Mouse (Mus musculus) forebrain, embryonic 14.5 days (tissue): Measurements from ENCODE around the gene Tmem238. TPM values are rescaled to one million over a fixed set of nuclear protein-coding genes. Genes with fewer than 3 reads are reported as not detected.

Experiments used
- ATAC-seq: fragments of 200-750 bp; cut with Nextera tagmentation; 2 replicates; pipeline ENCODE4 v1.8.0; 2017; ENCODE audit warnings: mild to moderate bottlenecking, moderate library complexity
- DNase-seq: peaks from one replicate; pipeline ENCODE4 v3.0.0-alpha.2; 2015; ENCODE audit warnings: low spot score
- H3K27ac ChIP-seq: fragments of 300-500 bp; sonication (generic); 2 replicates; pipeline ENCODE4 v1.5.1; 2014; ENCODE audit warnings: low read depth, mild to moderate bottlenecking, control low read depth, low read length, moderate library complexity
- H3K27me3 ChIP-seq: fragments of 300-500 bp; sonication (generic); replicated peaks from 2 replicates; pipeline ENCODE4 v1.6.1; 2014; ENCODE audit warnings: low read length, control low read depth, mixed read lengths; ENCODE audit not compliant: control insufficient read depth, insufficient read depth
- H3K36me3 ChIP-seq: fragments of 300-500 bp; sonication (generic); 2 replicates; pipeline ENCODE4 v1.6.1; 2014; ENCODE audit warnings: low read length, control low read depth; ENCODE audit not compliant: control insufficient read depth, insufficient read depth
- H3K4me1 ChIP-seq: fragments of 300-500 bp; sonication (generic); 2 replicates; pipeline ENCODE4 v1.6.1; 2014; ENCODE audit warnings: antibody characterized with exemption, low read length, control low read depth; ENCODE audit not compliant: control insufficient read depth, insufficient read depth
- H3K4me2 ChIP-seq: fragments of 300-500 bp; sonication (generic); 2 replicates; pipeline ENCODE4 v1.6.1; 2014; ENCODE audit warnings: mild to moderate bottlenecking, control low read depth, low read length
- H3K4me3 ChIP-seq: fragments of 300-500 bp; sonication (generic); 2 replicates; pipeline ENCODE4 v1.5.1; 2014; ENCODE audit warnings: low read depth, low read length, control low read depth
- H3K9ac ChIP-seq: fragments of 300-500 bp; sonication (generic); 2 replicates; pipeline ENCODE4 v1.6.1; 2014; ENCODE audit warnings: mild to moderate bottlenecking, low read length, control low read depth, moderate library complexity
- H3K9me3 ChIP-seq: fragments of 300-500 bp; sonication (generic); replicated peaks from 2 replicates; pipeline ENCODE4 v1.6.1; 2016; ENCODE audit warnings: low read length, control low read depth, mixed read lengths; ENCODE audit not compliant: control insufficient read depth
- WGBS: fragments of 180-500 bp; shearing (Covaris S2); extraction: QIAGEN DNeasy Blood & Tissue Kit; methylation state at CpG from one replicate; pipeline ENCODE4 v1.1.7; 2014; 5-methylcytosine and 5-hydroxymethylcytosine counted together
- polyA plus RNA-seq: library from polyadenylated mRNA; unstranded; fragments of >200 nt; fragmentation: Nextera tagmentation; extraction: Ambion mirVana; gene quantifications from 2 replicates; pipeline ENCODE4 v1.2.1, GENCODE M21; 2014

Tmem238 gene
- polyA plus RNA-seq, 1 experiment from 2014 or later = 1.5 TPM

DNA sequence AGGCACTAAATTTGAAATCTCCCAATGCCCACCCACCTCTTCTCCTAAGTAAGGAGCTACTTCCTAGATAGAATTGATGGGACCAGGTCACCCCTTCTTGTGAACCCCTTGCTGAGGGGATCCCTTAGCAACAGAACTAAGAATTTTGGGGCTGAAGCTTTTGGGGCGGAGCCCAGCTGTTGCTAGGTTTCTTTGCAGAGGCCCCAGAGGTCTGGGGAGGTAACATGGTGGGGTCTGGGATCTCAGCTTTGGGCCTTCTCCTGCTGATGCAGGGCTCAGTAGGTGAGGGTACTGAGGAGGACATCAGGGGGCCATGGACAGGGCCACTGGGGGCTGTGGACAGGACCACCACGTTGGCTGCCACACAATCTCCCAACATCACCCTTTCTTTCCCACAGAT lies 6.7 kb downstream of the Tmem238 start, which contains the start of the genes Il11 and Tmem190:
Gene Il11, minus strand, starts transcription at position 101 of the 400 bp plus-strand sequence.
Gene Tmem190, plus strand, starts transcription at position 179 of the 400 bp plus-strand sequence.
- Histone ChIP-seq H3K4me2 (no peak within 1 kb of the TSS), H3K9ac (no peak within 1 kb of the TSS), H3K9me3 (no peaks in the 10 kb centered on the region), H3K4me1 (no peaks in the 10 kb centered on the region), H3K27me3 (peaks cover 10% of the 10 kb centered on the region), H3K36me3 (no peaks in the 10 kb centered on the region), H3K27ac (no peak within 1 kb of the TSS), H3K4me3 (no peak within 1 kb of the TSS)
- WGBS = 81% methylated on average over 2 of the region's 2 CpGs
- ATAC-seq (no peak), DNase-seq (no peak)

DNA sequence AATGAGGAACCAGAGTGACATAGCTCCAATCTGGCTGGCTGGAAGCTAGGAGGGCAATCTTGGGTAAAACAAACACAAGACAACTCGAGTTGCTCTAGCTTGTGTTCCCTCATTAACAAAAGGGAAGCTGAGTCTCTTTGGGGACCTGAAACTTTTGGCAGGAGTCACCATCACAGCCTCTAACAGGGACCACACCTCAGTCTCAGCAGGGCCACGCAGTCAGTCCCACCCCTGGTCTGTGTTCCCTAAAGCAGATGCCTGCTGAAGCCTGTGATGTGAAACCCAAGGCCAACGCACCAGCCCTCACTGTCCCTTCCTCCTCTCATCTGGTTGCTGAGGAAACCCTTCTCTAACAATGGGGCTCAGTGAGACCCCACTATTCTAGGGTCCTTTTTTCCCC lies 7.3 kb downstream of the Tmem238 start:
- H3K36me3 ChIP-seq = no peaks in the 10 kb centered on the region
- no peak overlapping the region for H3K4me3 ChIP-seq
- WGBS = 56% methylated on average over 3 of the region's 3 CpGs
- H3K4me2 ChIP-seq = no peak overlapping the region
- no peak overlapping the region for H3K27ac ChIP-seq
- 0 out of 2 replicates have a peak, but pooled peaks cover under 1% of the 10 kb centered on the region for H3K4me1 ChIP-seq
- no peak for DNase-seq
- no peak overlapping the region for H3K9ac ChIP-seq
- no peak for ATAC-seq
- H3K9me3 ChIP-seq = no peaks in the 10 kb centered on the region
- peaks cover 16% of the 10 kb centered on the region for H3K27me3 ChIP-seq

- Histone ChIP-seq H3K4me3 (no peak overlapping the region), H3K9ac (no peak overlapping the region), H3K27ac (no peak overlapping the region), H3K36me3 (no peaks in the 10 kb centered on the region), H3K27me3 (peaks cover 35% of the 10 kb centered on the region), H3K9me3 (no peaks in the 10 kb centered on the region), H3K4me2 (no peak overlapping the region), H3K4me1 (0 out of 2 replicates have a peak, but pooled peaks cover 3% of the 10 kb centered on the region)
- no peak for DNase-seq
- 39% methylated on average over 5 of the region's 5 CpGs for WGBS
- ATAC-seq = no peak
Measured at GRCm38 (mm10) chr7:4779921-4780320, 9.5 kb downstream of the Tmem238 start.

- no peaks in the 10 kb centered on the region for H3K9me3 ChIP-seq
- H3K27ac ChIP-seq = no peak overlapping the region
- no peak overlapping the region for H3K4me2 ChIP-seq
- DNase-seq (no peak), ATAC-seq (no peak)
- no peaks in the 10 kb centered on the region for H3K36me3 ChIP-seq
- no peak overlapping the region for H3K9ac ChIP-seq
- H3K4me3 ChIP-seq = no peak overlapping the region
- H3K4me1 ChIP-seq = 0 out of 2 replicates have a peak, but pooled peaks cover 3% of the 10 kb centered on the region
- H3K27me3 ChIP-seq = peaks cover 35% of the 10 kb centered on the region
- WGBS = 3% methylated on average over 16 of the region's 20 CpGs
Measured at GRCm38 (mm10) chr7:4777851-4778637, 11.4 kb downstream of the Tmem238 start.

GRCm38 (mm10) chr7:4776861-4777830 lies 12.3 kb downstream of the Tmem238 start:
- no peak overlapping the region for H3K27ac ChIP-seq
- H3K36me3 ChIP-seq = no peaks in the 10 kb centered on the region
- peak overlapping the region; percentile 49 for H3K4me2 ChIP-seq
- H3K9me3 ChIP-seq = no peaks in the 10 kb centered on the region
- 1% methylated on average over 40 of the region's 56 CpGs for WGBS
- DNase-seq = peak; percentile 73
- H3K9ac ChIP-seq = peak overlapping the region; percentile 41
- ATAC-seq = peak; percentile 83
- peaks cover 35% of the 10 kb centered on the region for H3K27me3 ChIP-seq
- peak overlapping the region; percentile 32 for H3K4me3 ChIP-seq
- 0 out of 2 replicates have a peak, but pooled peaks cover 3% of the 10 kb centered on the region for H3K4me1 ChIP-seq

GRCm38 (mm10) chr7:4776131-4776530 lies 13.3 kb downstream of the Tmem238 start:
- H3K9ac ChIP-seq = no peak overlapping the region
- no peaks in the 10 kb centered on the region for H3K9me3 ChIP-seq
- 57% methylated on average over 10 of the region's 10 CpGs for WGBS
- DNase-seq (no peak), ATAC-seq (no peak)
- 0 out of 2 replicates have a peak, but pooled peaks cover 3% of the 10 kb centered on the region for H3K4me1 ChIP-seq
- H3K36me3 ChIP-seq = no peaks in the 10 kb centered on the region
- peaks cover 35% of the 10 kb centered on the region for H3K27me3 ChIP-seq
- H3K4me2 ChIP-seq = no peak overlapping the region
- no peak overlapping the region for H3K4me3 ChIP-seq
- no peak overlapping the region for H3K27ac ChIP-seq

- peaks cover 9% of the 10 kb centered on the region for H3K27me3 ChIP-seq
- H3K36me3 ChIP-seq = no peaks in the 10 kb centered on the region
- H3K4me1 ChIP-seq = no peaks in the 10 kb centered on the region
- DNase-seq (no peak), ATAC-seq (no peak)
- no peak within 1 kb of the TSS for H3K9ac ChIP-seq
- H3K27ac ChIP-seq = no peak within 1 kb of the TSS
- no peak within 1 kb of the TSS for H3K4me2 ChIP-seq
- H3K9me3 ChIP-seq = no peaks in the 10 kb centered on the region
- H3K4me3 ChIP-seq = no peak within 1 kb of the TSS
- WGBS = 85% methylated on average over 3 of the region's 5 CpGs
Measured at GRCm38 (mm10) chr7:4771202-4771601, 18.3 kb downstream of the Tmem238 start, which contains the start of gene Fam71e2. Gene Fam71e2 (minus strand): TSS chr7:4771302.

GRCm38 (mm10) chr7:4764946-4765710 lies 24.3 kb downstream of the Tmem238 start:
- H3K36me3 ChIP-seq = no peaks in the 10 kb centered on the region
- DNase-seq = peak; percentile 56
- 4% methylated on average over 4 of the region's 4 CpGs for WGBS
- H3K27me3 ChIP-seq = no peaks in the 10 kb centered on the region
- ATAC-seq = no peak
- H3K4me3 ChIP-seq = no peak overlapping the region
- 0 out of 2 replicates have a peak, but pooled peaks cover 3% of the 10 kb centered on the region for H3K4me1 ChIP-seq
- H3K9ac ChIP-seq = no peak overlapping the region; the same call in 1 of the 2 replicates
- H3K9me3 ChIP-seq = no peaks in the 10 kb centered on the region
- H3K27ac ChIP-seq = no peak overlapping the region
- no peak overlapping the region for H3K4me2 ChIP-seq
